Mouse (Mus musculus) gastrocnemius, postnatal 25 days (tissue): ENCODE data around the gene Trp73. TPM values are rescaled to one million over a fixed set of nuclear protein-coding genes. Genes with fewer than 3 reads are reported as not detected.

Experiments used
- total RNA-seq, 2 experiments: library from RNA; stranded (reverse); gene quantifications; 1 replicate in 1 of 2; 2 replicates in 1 of 2; pipeline ENCODE4 v1.2.3; 2021

Gene Trp73
- total RNA-seq, 2 experiments from 2014 or later = 0.38 TPM; not detected in 1

Other genes starting within 250 kb of the Trp73 start
- 10 to 100 TPM; 13.6 to 14.7 TPM for gene A430005L14Rik, start 183.0 kb downstream of the Trp73 start, total RNA-seq
- 1 to 10 TPM; 2.2 to 2.7 TPM for gene Dffb, start 165.1 kb downstream of the Trp73 start, total RNA-seq
- 10 to 100 TPM; 20.0 to 21.9 TPM for gene Cep104, start 165.0 kb downstream of the Trp73 start, total RNA-seq
- gene Lrrc47, start 128.5 kb downstream of the Trp73 start, total RNA-seq = 10 to 100 TPM; 19.6 to 21.4 TPM
- 1 to 10 TPM; 2.2 to 3.4 TPM for gene Smim1, start 114.0 kb downstream of the Trp73 start, total RNA-seq
- gene Ccdc27, start 97.5 kb downstream of the Trp73 start, total RNA-seq = not detected
- 1 to 10 TPM; 7.9 to 9.7 TPM for gene Wrap73, start 2.2 kb upstream of the Trp73 start, total RNA-seq
- gene Tprgl, start 20.5 kb upstream of the Trp73 start, total RNA-seq = 10 to 100 TPM; 83.2 to 86.8 TPM
- gene Megf6, start 30.5 kb upstream of the Trp73 start, total RNA-seq = 1 to 10 TPM; 2.1 to 2.2 TPM
- gene Arhgef16, start 161.5 kb upstream of the Trp73 start, total RNA-seq = under 1 TPM; 0.23 to 0.43 TPM
- not detected for gene B230104I21Rik, start 195.9 kb upstream of the Trp73 start, total RNA-seq